Comparison of ENCODE assay signal across 9 mouse cellular contexts in the genomic region with DNA sequence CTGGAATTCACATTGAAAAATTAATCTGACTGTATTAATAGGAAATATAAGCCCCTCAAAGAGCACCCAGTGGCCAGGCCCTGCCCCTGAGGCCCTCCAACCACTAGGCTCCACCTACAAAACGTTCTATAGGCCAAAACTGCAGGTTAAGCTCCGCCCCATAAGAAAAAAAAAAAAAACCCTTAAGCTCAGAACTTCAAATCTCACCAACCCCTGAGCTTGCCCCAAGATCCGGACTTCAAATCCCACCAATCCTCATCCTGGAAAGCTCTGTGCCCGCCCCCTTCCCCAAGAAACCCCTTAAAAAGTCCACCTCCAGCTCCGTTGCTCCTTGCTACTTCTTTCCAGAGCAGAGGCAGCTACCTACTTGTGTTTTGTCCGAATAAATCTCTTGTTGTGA. TPM values are rescaled to one million over a fixed set of nuclear protein-coding genes. Genes with fewer than 3 reads are reported as not detected.
A peak's percentile ranks its signal among the peaks of the same experiment; 100 is the strongest.
DNase-seq lines count a peak whose midpoint lies in the region; ATAC-seq and TF ChIP-seq lines count a peak whose summit lies in the region.
"Had no signal": no experiment of that assay in that cellular context is flagged by ENCODE, and none has a peak within 500 bp of the region (broad histone marks: within the 10 kb centered on the region; RNA-seq: fewer than 3 reads in every experiment).

No protein-coding gene starts in this region.

- H3K27ac ChIP-seq in midbrain, embryonic 11.5 days (ENCODE audit: low read depth, low read length) = no peak overlapping the region
- no peak overlapping the region for H3K27ac ChIP-seq in midbrain, embryonic 16.5 days (ENCODE audit: low read length)
- no peak overlapping the region for H3K27ac ChIP-seq in lung, embryonic 16.5 days (ENCODE audit: low read length)
- H3K27ac ChIP-seq in layer of hippocampus, adult 2 months = no peak overlapping the region

- H3K4me3 ChIP-seq in midbrain, embryonic 11.5 days (ENCODE audit: low read depth, low read length) = no peak overlapping the region
- H3K4me3 ChIP-seq in midbrain, embryonic 16.5 days (ENCODE audit: low read depth, low read length) = no peak overlapping the region
- no peak overlapping the region for H3K4me3 ChIP-seq in lung, embryonic 16.5 days (ENCODE audit: low read length)
- no peak overlapping the region for H3K4me3 ChIP-seq in layer of hippocampus, adult 2 months

- no peaks in the 10 kb centered on the region for H3K9me3 ChIP-seq in midbrain, embryonic 11.5 days (ENCODE audit: control insufficient read depth, low read length)
- H3K9me3 ChIP-seq in midbrain, embryonic 16.5 days (replicated peaks; ENCODE audit: control insufficient read depth, low read length, poor library complexity, severe bottlenecking) = no peaks in the 10 kb centered on the region
- no peaks in the 10 kb centered on the region for H3K9me3 ChIP-seq in lung, embryonic 16.5 days (ENCODE audit: control insufficient read depth, low read length)

- no peak overlapping the region for H3K9ac ChIP-seq in midbrain, embryonic 11.5 days (ENCODE audit: low read length)
- no peak overlapping the region for H3K9ac ChIP-seq in midbrain, embryonic 16.5 days (ENCODE audit: low read depth, low read length)
- H3K9ac ChIP-seq in lung, embryonic 16.5 days (ENCODE audit: low read length) = no peak overlapping the region

- TF ChIP-seq CTCF in layer of hippocampus, adult 2 months (conservative IDR thresholded peaks at IDR 0.05) = no peak

- DNase-seq in midbrain, embryonic 11.5 days (ENCODE audit: low spot score, missing footprints) = peak; percentile 85
- DNase-seq in c-Kit-positive CD71-positive TER-119-negative erythroid progenitor cells, embryonic 14.5 days (ENCODE audit: low read depth) = peak; percentile 53
- peak; percentile 26 for DNase-seq in heart, postnatal 4 days
- DNase-seq in layer of hippocampus, adult 2 months (ENCODE audit: low spot score in 2 of 2) = no peak
- DNase-seq in frontal cortex, postnatal 25 days (ENCODE audit: low spot score in 2 of 2) = no peak
- DNase-seq in layer of hippocampus, postnatal 25 days (ENCODE audit: extremely low spot score in 1 of 2, low spot score in 1 of 2) = no peak

- no peak for ATAC-seq in midbrain, embryonic 11.5 days (ENCODE audit: low FRiP score)
- ATAC-seq in midbrain, embryonic 16.5 days = no peak
- ATAC-seq in lung, embryonic 16.5 days (ENCODE audit: low read depth) = peak; percentile 18; the same call in 1 of the 2 replicates

- H3K4me2 ChIP-seq in midbrain, embryonic 11.5 days = no peak overlapping the region
- no peak overlapping the region for H3K4me2 ChIP-seq in midbrain, embryonic 16.5 days (ENCODE audit: low read length)
- peak overlapping the region; percentile 56; the same call in 1 of the 2 replicates for H3K4me2 ChIP-seq in lung, embryonic 16.5 days (ENCODE audit: low read depth, low read length)

- peaks cover 5% of the 10 kb centered on the region; the same call in 1 of the 2 replicates for H3K4me1 ChIP-seq in midbrain, embryonic 11.5 days (ENCODE audit: control insufficient read depth, insufficient read depth, low read length)
- peaks cover 15% of the 10 kb centered on the region for H3K4me1 ChIP-seq in midbrain, embryonic 16.5 days (ENCODE audit: control insufficient read depth, insufficient read depth, low read length)
- H3K4me1 ChIP-seq in lung, embryonic 16.5 days (replicated peaks; ENCODE audit: control insufficient read depth, insufficient read depth, low read length) = peaks cover 11% of the 10 kb centered on the region

- H3K27me3 ChIP-seq in midbrain, embryonic 11.5 days (ENCODE audit: control insufficient read depth, insufficient read depth, low read length) = no peaks in the 10 kb centered on the region
- H3K27me3 ChIP-seq in midbrain, embryonic 16.5 days (ENCODE audit: control insufficient read depth, insufficient read depth, low read depth, low read length) = no peaks in the 10 kb centered on the region
- no peaks in the 10 kb centered on the region for H3K27me3 ChIP-seq in lung, embryonic 16.5 days (ENCODE audit: control insufficient read depth, insufficient read depth, low read depth, low read length)

- no peaks in the 10 kb centered on the region for H3K36me3 ChIP-seq in midbrain, embryonic 11.5 days (ENCODE audit: control insufficient read depth, insufficient read depth, low read length)
- peaks cover 2% of the 10 kb centered on the region; the same call in 1 of the 2 replicates for H3K36me3 ChIP-seq in midbrain, embryonic 16.5 days (ENCODE audit: control insufficient read depth, insufficient read depth, low read length)
- H3K36me3 ChIP-seq in lung, embryonic 16.5 days (ENCODE audit: control insufficient read depth, insufficient read depth, low read length) = peaks cover 7% of the 10 kb centered on the region; the same call in 1 of the 2 replicates

- WGBS in midbrain, embryonic 11.5 days = 42% methylated on average over 6 of the region's 6 CpGs
- 44% methylated on average over 6 of the region's 6 CpGs for WGBS in midbrain, embryonic 16.5 days
- 44% methylated on average over 6 of the region's 6 CpGs for WGBS in lung, embryonic 16.5 days

RNA-seq across cellular contexts. Expression of a gene that starts 0.8 kb away (rescaled TPM):
- polyA plus RNA-seq in midbrain, embryonic 11.5 days (2014; fragmentation: Nextera tagmentation; extraction: Ambion mirVana) = 6.4 and 7.3 TPM in 2 replicates
- 6.8 and 8.1 TPM in 2 replicates for polyA plus RNA-seq in midbrain, embryonic 16.5 days (2015; fragmentation: Nextera tagmentation; extraction: Ambion mirVana)
- 1 to 10 TPM; 5.3 to 5.9 TPM for total RNA-seq in heart, postnatal 4 days (2021)
- 4.7 and 6.2 TPM in 2 replicates for polyA plus RNA-seq in lung, embryonic 16.5 days (2015; fragmentation: Nextera tagmentation; extraction: Ambion mirVana)
- total RNA-seq in layer of hippocampus, adult 2 months (2021) = 10 to 100 TPM in 1 of 2 experiments, 1 to 10 TPM in 1; 9.9 to 10.3 TPM
- 1 to 10 TPM; 9.2 to 9.3 TPM for total RNA-seq in layer of hippocampus, postnatal 25 days (2021)

RNA-seq across cellular contexts. Expression of a gene that starts 12.9 kb away (rescaled TPM):
- not detected in 2 replicates for polyA plus RNA-seq in midbrain, embryonic 11.5 days (2014; fragmentation: Nextera tagmentation; extraction: Ambion mirVana)
- not detected in 2 replicates for polyA plus RNA-seq in midbrain, embryonic 16.5 days (2015; fragmentation: Nextera tagmentation; extraction: Ambion mirVana)
- not detected for total RNA-seq in heart, postnatal 4 days (2021)
- 0.08 and 0.38 TPM in 2 replicates for polyA plus RNA-seq in lung, embryonic 16.5 days (2015; fragmentation: Nextera tagmentation; extraction: Ambion mirVana)
- not detected for total RNA-seq in layer of hippocampus, adult 2 months (2021)
- total RNA-seq in layer of hippocampus, postnatal 25 days (2021) = not detected
- total RNA-seq: heart, adult 18-20 months had no signal

RNA-seq across cellular contexts. Expression of a gene that starts 33.9 kb away (rescaled TPM):
- polyA plus RNA-seq in midbrain, embryonic 11.5 days (2014; fragmentation: Nextera tagmentation; extraction: Ambion mirVana) = 354 and 381 TPM in 2 replicates
- 550 and 556 TPM in 2 replicates for polyA plus RNA-seq in midbrain, embryonic 16.5 days (2015; fragmentation: Nextera tagmentation; extraction: Ambion mirVana)
- total RNA-seq in heart, postnatal 4 days (2021) = 100 to 1,000 TPM; 161 to 165 TPM
- 150 and 161 TPM in 2 replicates for polyA plus RNA-seq in lung, embryonic 16.5 days (2015; fragmentation: Nextera tagmentation; extraction: Ambion mirVana)
- 100 to 1,000 TPM; 462 to 508 TPM for total RNA-seq in layer of hippocampus, adult 2 months (2021)
- 100 to 1,000 TPM; 505 to 581 TPM for total RNA-seq in layer of hippocampus, postnatal 25 days (2021)

RNA-seq across cellular contexts. Expression of a gene that starts 37.8 kb away (rescaled TPM):
- 13.4 and 13.6 TPM in 2 replicates for polyA plus RNA-seq in midbrain, embryonic 11.5 days (2014; fragmentation: Nextera tagmentation; extraction: Ambion mirVana)
- polyA plus RNA-seq in midbrain, embryonic 16.5 days (2015; fragmentation: Nextera tagmentation; extraction: Ambion mirVana) = 13.9 and 15.0 TPM in 2 replicates
- total RNA-seq in heart, postnatal 4 days (2021) = 1 to 10 TPM; 4.4 to 4.8 TPM
- 6.9 and 7.1 TPM in 2 replicates for polyA plus RNA-seq in lung, embryonic 16.5 days (2015; fragmentation: Nextera tagmentation; extraction: Ambion mirVana)
- 10 to 100 TPM; 11.2 to 12.0 TPM for total RNA-seq in layer of hippocampus, adult 2 months (2021)
- total RNA-seq in layer of hippocampus, postnatal 25 days (2021) = 10 to 100 TPM in 1 of 2 experiments, 1 to 10 TPM in 1; 7.1 to 10.2 TPM

RNA-seq across cellular contexts. Expression of a gene that starts 43.9 kb away (rescaled TPM):
- 99.9 and 101 TPM in 2 replicates for polyA plus RNA-seq in midbrain, embryonic 11.5 days (2014; fragmentation: Nextera tagmentation; extraction: Ambion mirVana)
- polyA plus RNA-seq in midbrain, embryonic 16.5 days (2015; fragmentation: Nextera tagmentation; extraction: Ambion mirVana) = 345 and 399 TPM in 2 replicates
- total RNA-seq in heart, postnatal 4 days (2021) = 10 to 100 TPM; 21.8 to 22.6 TPM
- polyA plus RNA-seq in lung, embryonic 16.5 days (2015; fragmentation: Nextera tagmentation; extraction: Ambion mirVana) = 24.0 and 28.3 TPM in 2 replicates
- 100 to 1,000 TPM in 1 of 2 experiments, 10 to 100 TPM in 1; 91.3 to 103 TPM for total RNA-seq in layer of hippocampus, adult 2 months (2021)
- total RNA-seq in layer of hippocampus, postnatal 25 days (2021) = 100 to 1,000 TPM in 1 of 2 experiments, 10 to 100 TPM in 1; 99.0 to 107 TPM

Comparison
In these comparisons a context has a peak if more than half of its experiments do, and no peak if none do; other contexts are left out.
1. DNase-seq: peak in midbrain, embryonic 11.5 days (single experiment), c-Kit-positive CD71-positive TER-119-negative erythroid progenitor cells, embryonic 14.5 days (single experiment) and heart, postnatal 4 days (single experiment); none in layer of hippocampus, adult 2 months (0 of 2), frontal cortex, postnatal 25 days (0 of 2) and layer of hippocampus, postnatal 25 days (0 of 2).